Mouse (Mus musculus) stomach, postnatal 0 days (tissue): ENCODE measurements around the gene Pomc.

ENCODE experiments used
- CTCF ChIP-seq: IDR thresholded peaks from 2 replicates; pipeline ENCODE4 v1.5.1; 2016; ENCODE audit warnings: antibody characterized with exemption, low read depth, mild to moderate bottlenecking, moderate library complexity
- EP300 ChIP-seq: optimal IDR thresholded peaks from 2 replicates; pipeline ENCODE3; 2016; ENCODE audit warnings: antibody characterized with exemption

- TF ChIP-seq CTCF: peak; percentile 85
- no peak for TF ChIP-seq EP300
These were observed 28.6 kb upstream of the Pomc start for GRCm38 (mm10) chr12:3926127-3926526.
